Mouse (Mus musculus) myocyte (in vitro differentiated cells): ENCODE measurements around the gene Aldh1l1.

ENCODE experiments used
- CEBPB ChIP-seq: IDR thresholded peaks from 2 replicates; pipeline ENCODE4 v1.6.1; 2011; ENCODE audit warnings: mild to moderate bottlenecking, moderate library complexity; ENCODE audit not compliant: poor library complexity, insufficient read depth, severe bottlenecking
- E2F4 ChIP-seq: IDR thresholded peaks from one replicate; pipeline ENCODE4 v1.6.1; 2011; ENCODE audit warnings: mild to moderate bottlenecking, control low read depth, moderate library complexity; ENCODE audit not compliant: insufficient read depth
- POLR2A ChIP-seq: IDR thresholded peaks from one replicate; pipeline ENCODE4 v1.6.1; 2011; ENCODE audit warnings: low read depth, mild to moderate bottlenecking, control low read depth, moderate library complexity; ENCODE audit not compliant: insufficient read length
- POLR2AphosphoS2 ChIP-seq: IDR thresholded peaks from one replicate; pipeline ENCODE4 v1.6.1; 2011; ENCODE audit warnings: low read depth, control low read depth; ENCODE audit not compliant: insufficient read length
- TCF12 ChIP-seq: IDR thresholded peaks from one replicate; pipeline ENCODE4 v1.6.1; 2011; ENCODE audit warnings: mild to moderate bottlenecking, control low read depth; ENCODE audit not compliant: poor library complexity, insufficient read depth, severe bottlenecking

DNA sequence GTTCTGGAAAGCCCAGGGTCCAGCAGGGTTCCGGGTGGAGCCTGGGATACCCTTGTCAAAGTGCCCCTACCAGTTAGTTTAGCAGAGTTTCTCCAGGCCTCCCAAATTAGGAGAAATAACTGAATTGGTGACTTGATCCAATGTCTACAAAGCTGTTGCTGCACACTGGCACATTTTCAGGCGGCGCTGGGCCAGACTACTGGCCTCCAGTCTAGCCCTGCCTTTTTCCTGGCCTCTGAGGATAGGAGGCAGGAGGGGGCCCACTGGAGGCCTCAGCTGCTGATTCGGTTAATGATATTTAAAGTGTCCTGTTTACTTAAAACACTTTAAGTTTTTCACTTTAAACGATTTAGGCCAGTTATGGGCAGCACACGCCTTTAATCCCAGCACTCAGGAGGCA lies 138.0 kb downstream of the Aldh1l1 start:
- TF ChIP-seq POLR2A = no peak
- no peak for TF ChIP-seq TCF12
- TF ChIP-seq E2F4 = no peak
- no peak for TF ChIP-seq POLR2AphosphoS2
- no peak for TF ChIP-seq CEBPB
